In genomic region chr13:47194695-47195094, GRCm38 (mm10) we compare ENCODE assay signal across 8 mouse cellular contexts.
A peak's percentile ranks its signal among the peaks of the same experiment; 100 is the strongest.
DNase-seq lines count a peak whose midpoint lies in the region; ATAC-seq and TF ChIP-seq lines count a peak whose summit lies in the region.

No protein-coding gene starts in this region.

- no peak for TF ChIP-seq POLR2A in cerebellum, adult 2 months (IDR thresholded peaks at IDR 0.05; ENCODE audit: borderline replicate concordance, insufficient read depth, low read length)

- intact Hi-C loops in left cerebral cortex, postnatal 14 days (cut with DNase I) = no loop called here

- no peak overlapping the region; the same call in 1 of the 2 replicates for H3K9ac ChIP-seq in liver, embryonic 14.5 days (replicated peaks)
- H3K9ac ChIP-seq in stomach, embryonic 15.5 days = no peak overlapping the region

- no peaks in the 10 kb centered on the region for H3K36me3 ChIP-seq in liver, embryonic 14.5 days (replicated peaks; ENCODE audit: control insufficient read depth, insufficient read depth, low read depth)
- H3K36me3 ChIP-seq in stomach, embryonic 15.5 days = no peaks in the 10 kb centered on the region

- no peak for ATAC-seq in cerebellum, adult (ENCODE audit: insufficient number of reproducible peaks, low FRiP score, low TSS enrichment)
- no peak for ATAC-seq in liver, embryonic 14.5 days (ENCODE audit: insufficient read depth)
- no peak for ATAC-seq in stomach, embryonic 15.5 days (ENCODE audit: insufficient read depth, low FRiP score, low read depth)
- no peak for ATAC-seq in granulocyte monocyte progenitor cell, adult 5-6 weeks (replicated peaks; ENCODE audit: poor library complexity, severe bottlenecking)

- peaks cover 3% of the 10 kb centered on the region for H3K4me1 ChIP-seq in cerebellum, adult 2 months (ENCODE audit: control insufficient read depth, insufficient read depth, low read length)
- peaks cover 0 to 7% of the 10 kb centered on the region in 2 experiments; a peak in 3 of 4 replicates for H3K4me1 ChIP-seq in liver, embryonic 14.5 days (replicated peaks; ENCODE audit: control insufficient read depth in 2 of 2, insufficient read depth in 2 of 2, low read length in 1 of 2)
- peaks cover 8% of the 10 kb centered on the region; the same call in 1 of the 2 replicates for H3K4me1 ChIP-seq in stomach, embryonic 15.5 days

- no peaks in the 10 kb centered on the region for H3K27me3 ChIP-seq in cerebellum, adult 2 months (ENCODE audit: control insufficient read depth, insufficient read depth, low read length)
- peaks cover 14% of the 10 kb centered on the region for H3K27me3 ChIP-seq in liver, embryonic 14.5 days (ENCODE audit: control insufficient read depth, insufficient read depth, low read length)
- 0 out of 2 replicates have a peak, but pooled peaks cover 3% of the 10 kb centered on the region for H3K27me3 ChIP-seq in stomach, embryonic 15.5 days (replicated peaks)

- no peak for TF ChIP-seq EP300 in liver, embryonic 14.5 days (IDR thresholded peaks at IDR 0.05; ENCODE audit: low read depth)

- WGBS in cerebellum, adult 2 months = 15% methylated on average over 11 of the region's 11 CpGs
- WGBS in liver, embryonic 14.5 days (ENCODE audit: insufficient replicate concordance) = 7% methylated on average over 11 of the region's 11 CpGs
- 14% methylated on average over 11 of the region's 11 CpGs for WGBS in stomach, embryonic 15.5 days

- no peaks in the 10 kb centered on the region for H3K9me3 ChIP-seq in liver, embryonic 14.5 days (ENCODE audit: control insufficient read depth, low read length)
- no peaks in the 10 kb centered on the region for H3K9me3 ChIP-seq in stomach, embryonic 15.5 days

- no peak for TF ChIP-seq CTCF in cerebellum, adult 2 months (IDR thresholded peaks at IDR 0.05; ENCODE audit: borderline replicate concordance, insufficient read depth, low read depth, low read length)
- no peak for TF ChIP-seq CTCF in liver, embryonic 14.5 days (IDR thresholded peaks at IDR 0.05; ENCODE audit: low read depth)

- peak overlapping the region; percentile 66 for H3K4me2 ChIP-seq in liver, embryonic 14.5 days (ENCODE audit: low read depth)
- peak overlapping the region; percentile 83 for H3K4me2 ChIP-seq in stomach, embryonic 15.5 days

- peak overlapping the region; percentile 2; the same call in 1 of the 2 replicates for H3K27ac ChIP-seq in cerebellum, adult 2 months (ENCODE audit: insufficient read depth, low read length)
- H3K27ac ChIP-seq in liver, embryonic 14.5 days = no peak overlapping the region
- H3K27ac ChIP-seq in stomach, embryonic 15.5 days = 0 out of 2 replicates have a peak overlapping the region, but pooled peaks have one; percentile 8

- peak; percentile 30 to 51 for DNase-seq in cerebellum, adult 2 months
- peak; percentile 34 for DNase-seq in urinary bladder, adult 2 months (ENCODE audit: low spot score)
- no peak for DNase-seq in urinary bladder, postnatal 4 days (ENCODE audit: low spot score in 2 of 2)
- no peak for DNase-seq in liver, embryonic 14.5 days (ENCODE audit: low read depth in 3 of 3, low spot score in 3 of 3)
- DNase-seq in left cerebral cortex, postnatal 14 days (ENCODE audit: low spot score in 2 of 2) = no peak

- H3K4me3 ChIP-seq in cerebellum, adult 2 months (replicated peaks; ENCODE audit: insufficient read depth, low read depth, low read length) = peak overlapping the region; percentile 82
- H3K4me3 ChIP-seq in liver, embryonic 14.5 days (ENCODE audit: insufficient read depth in 1 of 2, low read depth in 2 of 2, low read length in 2 of 2) = peak overlapping the region; percentile 41 to 57
- H3K4me3 ChIP-seq in stomach, embryonic 15.5 days (replicated peaks) = peak overlapping the region; percentile 43

Comparison
In these comparisons a context has a peak if more than half of its experiments do, and no peak if none do; other contexts are left out.
1. DNase-seq: peak in cerebellum, adult 2 months (2 of 2) and urinary bladder, adult 2 months (single experiment); none in urinary bladder, postnatal 4 days (0 of 2), liver, embryonic 14.5 days (0 of 3) and left cerebral cortex, postnatal 14 days (0 of 2).
2. Peak in every context shown above with its lines, with median percentiles within 50 percentile points of each other: H3K4me3 ChIP-seq.